Mouse (Mus musculus) limb, embryonic 14.5 days (tissue): Measurements from ENCODE around the gene Mitd1. TPM values are rescaled to one million over a fixed set of nuclear protein-coding genes. Genes with fewer than 3 reads are reported as not detected.

Experiments
- ATAC-seq: fragments of 200-750 bp; cut with Nextera tagmentation; 2 replicates; pipeline ENCODE4 v1.8.0; 2017; ENCODE audit warnings: low read depth, moderate number of reproducible peaks, moderate TSS enrichment; ENCODE audit not compliant: low FRiP score
- DNase-seq: peaks from one replicate; pipeline ENCODE4 v3.0.0-alpha.2; 2015; ENCODE audit warnings: low spot score
- H3K27ac ChIP-seq: fragments of 300-500 bp; sonication (generic); replicated peaks from 2 replicates; pipeline ENCODE4 v1.5.1; 2014; ENCODE audit warnings: low read depth, mild to moderate bottlenecking, low read length, moderate library complexity, mixed read lengths
- H3K27me3 ChIP-seq: fragments of 300-500 bp; sonication (generic); 2 replicates; pipeline ENCODE4 v1.6.1; 2014; ENCODE audit warnings: low read length, mixed read lengths; ENCODE audit not compliant: control insufficient read depth, insufficient read depth
- H3K36me3 ChIP-seq: fragments of 300-500 bp; sonication (generic); 2 replicates; pipeline ENCODE4 v1.6.1; 2014; ENCODE audit warnings: mild to moderate bottlenecking, low read length, moderate library complexity, mixed read lengths; ENCODE audit not compliant: control insufficient read depth, insufficient read depth
- H3K4me1 ChIP-seq: fragments of 300-500 bp; sonication (generic); 2 replicates; pipeline ENCODE4 v1.6.1; 2014; ENCODE audit warnings: antibody characterized with exemption, low read length, mixed read lengths; ENCODE audit not compliant: control insufficient read depth, insufficient read depth
- H3K4me2 ChIP-seq: fragments of 300-500 bp; sonication (generic); replicated peaks from 2 replicates; pipeline ENCODE4 v1.6.1; 2014; ENCODE audit warnings: low read depth, mild to moderate bottlenecking, low read length, moderate library complexity; ENCODE audit not compliant: severe bottlenecking
- H3K4me3 ChIP-seq: fragments of 300-500 bp; sonication (generic); replicated peaks from 2 replicates; pipeline ENCODE4 v1.5.1; 2014; ENCODE audit warnings: low read length
- H3K9ac ChIP-seq: fragments of 300-500 bp; sonication (generic); 2 replicates; pipeline ENCODE4 v1.6.1; 2014; ENCODE audit warnings: mild to moderate bottlenecking, low read depth, low read length, moderate library complexity; ENCODE audit not compliant: severe bottlenecking
- H3K9me3 ChIP-seq: fragments of 300-500 bp; sonication (generic); 2 replicates; pipeline ENCODE4 v1.6.1; 2016; ENCODE audit warnings: low read length; ENCODE audit not compliant: control insufficient read depth
- POLR2A ChIP-seq: fragments of 200-500 bp; IDR thresholded peaks from 2 replicates; pipeline ENCODE4 v1.8.0; 2012; ENCODE audit warnings: inconsistent platforms, mild to moderate bottlenecking, moderate library complexity, borderline replicate concordance; ENCODE audit not compliant: insufficient read depth, insufficient read length; ENCODE audit errors: extremely low read depth
- WGBS: fragments of 180-500 bp; shearing (Covaris S2); extraction: QIAGEN DNeasy Blood & Tissue Kit; methylation state at CpG from one replicate; pipeline ENCODE4 v1.1.7; 2014; 5-methylcytosine and 5-hydroxymethylcytosine counted together
- polyA plus RNA-seq, 2 experiments: library from polyadenylated mRNA; depleted of rRNA in 1 of 2; stranded (reverse) in 1 of 2; unstranded in 1 of 2; fragments of >200 nt; fragmentation: Nextera tagmentation in 1 of 2; extraction: Ambion mirVana in 1 of 2; gene quantifications; 2 replicates each; pipeline versions ENCODE4 v1.2.1 to v1.2.3; 2012 to 2014

The Mitd1 gene
- polyA plus RNA-seq, 2 experiments, result 27.6 to 30.5 TPM

- Histone ChIP-seq H3K4me2 (no peak overlapping the region), H3K4me3 (no peak overlapping the region), H3K9me3 (no peaks in the 10 kb centered on the region), H3K4me1 (peaks cover 7% of the 10 kb centered on the region; the same call in 1 of the 2 replicates), H3K27me3 (no peaks in the 10 kb centered on the region), H3K27ac (no peak overlapping the region), H3K9ac (no peak overlapping the region), H3K36me3 (peaks cover 47% of the 10 kb centered on the region)
- DNase-seq, result no peak
- no peak for TF ChIP-seq POLR2A
- ATAC-seq, result no peak
Measured at GRCm38 (mm10) chr1:37894606-37895005, 4.4 kb upstream of the Mitd1 start.

DNA sequence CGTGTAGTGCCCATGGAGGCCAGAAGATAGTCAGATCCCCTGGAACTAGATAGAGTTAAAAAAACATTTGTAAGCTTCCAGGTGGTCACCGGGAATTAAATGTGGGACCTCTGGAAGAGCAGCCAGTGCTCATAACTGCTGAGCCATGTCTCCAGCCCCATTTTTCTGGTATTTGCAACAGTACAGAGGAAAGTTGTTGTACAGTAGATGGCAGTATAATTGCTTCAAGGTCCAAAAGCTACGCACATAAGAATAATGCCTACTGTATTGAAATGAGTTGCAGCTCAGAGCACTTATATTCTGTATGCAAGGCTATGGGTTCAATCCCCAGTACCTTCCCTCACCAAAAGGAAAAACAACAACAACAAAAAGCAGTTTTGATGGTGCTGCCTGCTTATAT, 1.2 kb upstream of the Mitd1 start:
- 68% methylated on average over 3 of the region's 3 CpGs for WGBS
- no peak for TF ChIP-seq POLR2A
- no peaks in the 10 kb centered on the region for H3K27me3 ChIP-seq
- no peak overlapping the region for H3K9ac ChIP-seq
- DNase-seq, result no peak
- no peak for ATAC-seq
- H3K9me3 ChIP-seq, result no peaks in the 10 kb centered on the region
- H3K4me2 ChIP-seq, result peak overlapping the region; percentile 82
- H3K36me3 ChIP-seq, result peaks cover 19% of the 10 kb centered on the region
- H3K4me1 ChIP-seq, result peaks cover 13% of the 10 kb centered on the region
- no peak overlapping the region for H3K27ac ChIP-seq
- peak overlapping the region; percentile 67 for H3K4me3 ChIP-seq

GRCm38 (mm10) chr1:37889206-37889605, 1.0 kb downstream of the Mitd1 start:
- DNase-seq, result no peak
- no peaks in the 10 kb centered on the region for H3K9me3 ChIP-seq
- ATAC-seq, result no peak
- peak overlapping the region; percentile 70; the same call in 1 of the 2 replicates for H3K9ac ChIP-seq
- H3K4me3 ChIP-seq, result peak overlapping the region; percentile 67
- WGBS, result 76% methylated on average over 7 of the region's 7 CpGs
- peaks cover 13% of the 10 kb centered on the region for H3K4me1 ChIP-seq
- H3K27ac ChIP-seq, result no peak overlapping the region
- H3K36me3 ChIP-seq, result peaks cover 8% of the 10 kb centered on the region
- no peaks in the 10 kb centered on the region for H3K27me3 ChIP-seq
- TF ChIP-seq POLR2A, result no peak
- H3K4me2 ChIP-seq, result peak overlapping the region; percentile 82

DNA sequence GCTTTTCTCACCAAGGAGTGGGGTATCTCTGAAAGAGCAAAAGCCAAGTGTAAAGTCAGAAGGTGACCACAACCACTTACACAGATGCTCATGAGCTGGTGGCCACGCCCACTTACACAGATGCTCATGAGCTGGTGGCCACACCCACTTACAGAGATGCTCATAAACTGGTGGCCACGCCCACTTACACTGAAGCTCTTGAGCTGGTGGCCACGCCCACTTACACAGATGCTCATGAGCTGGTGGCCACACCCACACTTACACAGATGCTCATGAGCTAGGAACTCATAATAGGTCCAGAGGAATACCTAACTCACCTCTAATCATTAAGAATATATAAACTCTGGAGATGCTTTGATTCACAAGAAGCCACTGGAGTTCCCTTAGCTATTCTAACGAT, 5.8 kb downstream of the Mitd1 start:
- Histone ChIP-seq H3K4me3 (no peak overlapping the region), H3K27me3 (no peaks in the 10 kb centered on the region), H3K9ac (no peak overlapping the region), H3K36me3 (peaks cover 49% of the 10 kb centered on the region), H3K9me3 (no peaks in the 10 kb centered on the region), H3K27ac (no peak overlapping the region), H3K4me2 (no peak overlapping the region), H3K4me1 (peaks cover 5% of the 10 kb centered on the region)
- no peak for ATAC-seq
- DNase-seq, result no peak
- TF ChIP-seq POLR2A, result no peak
- 71% methylated on average over 4 of the region's 4 CpGs for WGBS

GRCm38 (mm10) chr1:37883411-37883810, 6.8 kb downstream of the Mitd1 start:
- Histone ChIP-seq H3K27me3 (no peaks in the 10 kb centered on the region), H3K4me2 (no peak overlapping the region), H3K4me3 (no peak overlapping the region), H3K9me3 (no peaks in the 10 kb centered on the region), H3K36me3 (peaks cover 60% of the 10 kb centered on the region), H3K4me1 (no peaks in the 10 kb centered on the region), H3K27ac (no peak overlapping the region), H3K9ac (no peak overlapping the region)
- ATAC-seq, result no peak
- TF ChIP-seq POLR2A, result no peak
- DNase-seq, result no peak
- WGBS, result 94% methylated on average over 4 of the region's 4 CpGs
